Mouse (Mus musculus): ENCODE measurements around the gene Cel.

The Cel gene

GRCm38 (mm10) chr2:28523643-28524117, 39.5 kb downstream of the Cel start:
- TF ChIP-seq GATA4 (IDR thresholded peaks at IDR 0.05; ENCODE audit: insufficient replicate concordance, low read length), result no peak

DNA sequence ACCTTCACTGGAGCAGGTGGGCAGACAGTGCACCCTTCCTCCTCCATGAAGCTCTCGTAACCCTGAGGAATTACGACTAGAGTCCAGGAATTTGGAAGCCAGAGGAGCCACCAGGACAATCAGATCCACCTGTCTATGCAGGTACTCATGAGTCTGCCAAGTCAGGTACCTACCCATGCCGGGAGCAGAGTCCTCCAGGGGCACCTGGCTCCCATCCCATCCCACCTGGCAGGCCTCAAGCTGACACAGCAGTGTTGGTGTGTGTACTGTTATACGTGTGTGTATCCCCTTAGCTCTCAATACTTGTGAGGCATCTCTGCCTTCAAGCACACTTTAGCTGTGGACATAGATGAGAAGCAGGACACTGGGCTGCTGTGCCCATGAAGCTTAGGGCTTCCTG, 41.0 kb downstream of the Cel start:
- no peak for TF ChIP-seq GATA4 (IDR thresholded peaks at IDR 0.05; ENCODE audit: insufficient replicate concordance, low read length)

DNA sequence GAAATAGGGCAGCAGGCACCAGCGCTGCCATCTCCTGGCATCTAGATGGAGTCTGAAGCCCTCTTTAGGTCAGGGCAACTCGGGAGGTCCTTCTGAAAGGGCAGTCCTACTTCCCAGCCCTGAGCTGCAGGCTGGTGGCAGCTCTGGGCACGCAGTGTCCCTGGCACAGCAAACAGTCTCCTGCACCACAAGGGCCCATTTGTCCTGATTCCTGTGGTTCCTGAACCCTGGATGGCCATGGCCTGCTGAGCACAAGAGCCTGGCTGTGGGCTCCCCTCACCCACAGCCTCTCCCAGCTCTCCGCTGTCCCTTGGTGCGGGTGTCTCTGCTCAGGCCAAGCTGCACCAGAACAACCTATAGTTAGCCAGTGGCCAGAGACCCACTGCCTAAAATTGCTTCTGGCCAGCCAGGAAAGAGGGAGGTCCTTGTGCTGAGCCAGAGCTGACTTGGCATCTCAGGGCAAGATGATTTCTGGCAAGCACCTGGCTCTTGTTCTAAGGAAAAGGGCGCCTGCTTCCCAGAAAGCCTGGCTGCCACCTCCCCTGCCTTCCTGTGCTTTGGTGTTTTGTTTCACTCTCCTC, 41.5 kb downstream of the Cel start:
- no peak for TF ChIP-seq GATA4 (IDR thresholded peaks at IDR 0.05; ENCODE audit: insufficient replicate concordance, low read length)

- no peak for TF ChIP-seq GATA4 (IDR thresholded peaks at IDR 0.05; ENCODE audit: insufficient replicate concordance, low read length)
Measured at GRCm38 (mm10) chr2:28520581-28520980, 42.6 kb downstream of the Cel start.

- TF ChIP-seq GATA4 (IDR thresholded peaks at IDR 0.05; ENCODE audit: insufficient replicate concordance, low read length), result no peak
Measured at GRCm38 (mm10) chr2:28518231-28518630, 45.0 kb downstream of the Cel start.

- no peak for TF ChIP-seq GATA4 (IDR thresholded peaks at IDR 0.05; ENCODE audit: insufficient replicate concordance, low read length)
Measured at GRCm38 (mm10) chr2:28517206-28517909, 45.8 kb downstream of the Cel start.

- no peak for TF ChIP-seq GATA4 (IDR thresholded peaks at IDR 0.05; ENCODE audit: insufficient replicate concordance, low read length)
Measured at GRCm38 (mm10) chr2:28514489-28514888, 48.7 kb downstream of the Cel start.

- TF ChIP-seq GATA4 (IDR thresholded peaks at IDR 0.05; ENCODE audit: insufficient replicate concordance, low read length), result no peak
Measured at GRCm38 (mm10) chr2:28513431-28514370, 49.5 kb downstream of the Cel start.

- TF ChIP-seq GATA4 (IDR thresholded peaks at IDR 0.05; ENCODE audit: insufficient replicate concordance, low read length), result no peak
Measured at GRCm38 (mm10) chr2:28512798-28513401, 50.3 kb downstream of the Cel start, which contains the start of gene Ralgds. Ralgds (plus strand) TSS chr2:28513125.

DNA sequence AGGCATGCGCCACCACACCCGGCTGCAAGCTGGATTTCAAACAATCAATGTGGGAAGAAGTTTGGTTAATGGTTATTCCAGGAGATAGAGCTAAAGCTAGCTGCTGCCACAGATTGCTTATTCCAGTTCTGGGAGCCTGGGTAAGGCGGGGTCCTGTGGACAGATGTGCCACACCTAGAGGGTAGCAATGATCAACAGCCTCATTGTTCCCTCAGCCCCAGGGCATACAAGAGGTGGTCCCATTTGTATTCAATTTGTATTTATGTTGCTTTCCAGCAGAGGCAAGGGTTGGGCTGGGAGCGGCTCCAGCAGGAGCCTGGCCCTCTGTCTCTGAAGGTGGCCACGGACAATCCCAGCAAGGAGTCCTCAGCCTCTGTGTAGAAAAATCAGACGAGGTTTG, 56.9 kb downstream of the Cel start:
- TF ChIP-seq GATA4 (IDR thresholded peaks at IDR 0.05; ENCODE audit: insufficient replicate concordance, low read length), result no peak

DNA sequence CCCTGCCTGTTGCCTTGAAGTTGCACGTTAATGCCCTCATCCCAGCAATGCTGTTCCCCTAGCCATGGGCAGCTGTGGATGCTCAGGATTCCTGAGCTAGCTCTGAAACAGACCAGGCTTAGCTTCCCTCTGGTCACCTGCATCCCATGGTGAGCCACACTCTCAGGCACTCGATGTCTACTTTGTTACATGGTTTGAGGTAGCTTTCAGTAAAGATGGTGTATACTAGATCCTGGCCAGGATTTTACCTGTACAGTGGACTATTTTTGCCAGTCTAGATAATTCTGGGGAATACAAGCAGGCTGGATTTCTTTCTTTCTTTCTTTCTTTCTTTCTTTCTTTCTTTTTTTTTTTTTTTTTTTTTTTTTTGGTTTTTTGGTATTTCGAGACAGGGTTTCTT, 57.4 kb downstream of the Cel start, which contains the start of gene Gm10134:
TSS of gene Gm10134 (plus strand) at position 301 of the 400 bp plus-strand sequence.
- no peak for TF ChIP-seq GATA4 (IDR thresholded peaks at IDR 0.05; ENCODE audit: insufficient replicate concordance, low read length)

Measured in liver, adult (tissue).